Mouse (Mus musculus): ENCODE results near the gene Gpr82.

Gpr82 gene

DNA sequence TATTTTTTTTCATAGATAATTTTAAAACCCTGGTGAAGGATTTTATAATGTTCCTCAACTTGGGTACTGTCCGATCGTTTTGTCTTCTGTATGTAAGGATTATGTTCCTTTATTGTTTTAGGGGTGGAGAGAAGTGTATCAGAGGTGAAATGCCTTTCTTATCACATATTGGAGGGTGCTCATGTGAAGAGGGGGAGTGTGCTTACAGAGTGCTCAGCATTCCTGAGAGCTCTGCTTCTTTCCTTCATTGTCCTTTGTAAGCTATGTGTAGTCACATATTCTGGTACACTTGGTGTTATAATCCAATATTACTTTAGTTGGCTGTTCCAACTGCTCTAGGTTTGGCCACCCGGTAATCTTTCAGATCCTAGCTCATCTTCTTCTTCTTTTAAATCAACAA is 39.5 kb downstream of the Gpr82 start:
- no peak for DNase-seq

DNA sequence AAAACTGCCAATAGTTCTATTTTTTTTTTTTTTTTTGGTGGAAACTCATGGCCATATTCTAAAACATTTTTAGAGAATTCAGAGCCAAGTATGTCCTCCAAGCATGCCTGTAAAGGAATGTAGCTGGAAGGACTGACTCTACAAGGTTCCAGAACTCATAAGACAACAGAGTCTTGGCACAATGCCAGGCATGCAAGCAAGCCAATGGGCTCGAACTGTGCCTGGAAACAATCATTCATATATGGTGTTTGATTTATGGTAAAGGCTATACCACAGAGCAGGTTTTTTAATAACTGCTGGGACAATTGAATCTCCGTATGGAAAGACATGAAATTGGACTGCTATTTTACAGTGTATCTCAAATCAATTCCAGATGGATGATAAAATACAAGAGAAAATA is 43.9 kb downstream of the Gpr82 start:
- no peak for DNase-seq

DNA sequence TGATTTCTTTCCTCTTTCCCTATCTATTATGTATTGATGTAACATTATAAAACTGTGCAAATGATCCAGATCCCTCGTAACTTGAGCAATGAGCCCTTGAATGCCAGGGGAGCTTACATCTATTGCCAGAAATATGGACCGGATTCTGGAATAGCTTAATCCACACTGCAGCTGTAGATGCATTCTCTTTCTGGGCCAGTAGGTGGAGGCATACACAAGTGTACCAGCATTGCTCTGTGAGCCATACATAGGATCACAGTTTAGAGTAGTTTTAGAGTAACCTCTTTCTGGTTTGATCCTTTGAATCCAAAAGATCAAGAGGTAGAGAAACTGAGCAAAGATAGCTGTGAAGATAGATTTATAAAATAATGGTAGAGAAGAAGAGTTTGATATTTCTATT is 49.0 kb downstream of the Gpr82 start:
- peak; percentile 6 to 8 for DNase-seq

Measured in thymus, postnatal 36 days (tissue).